Comparison of ENCODE assay signal across 8 mouse cellular contexts in genomic region chr6:90463228-90463862, GRCm38 (mm10). TPM values are rescaled to one million over a fixed set of nuclear protein-coding genes. Genes with fewer than 3 reads are reported as not detected.
DNase-seq lines count a peak whose midpoint lies in the region; ATAC-seq and TF ChIP-seq lines count a peak whose summit lies in the region.

No protein-coding gene starts in this region.

- peak overlapping the region; percentile 75 for H3K4me3 ChIP-seq in left cerebral cortex, adult 2 months

- TF ChIP-seq CTCF in left cerebral cortex, adult 2 months (IDR thresholded peaks at IDR 0.05) = no peak

- intact Hi-C loops in left cerebral cortex, adult 2 months (cut with DNase I) = loop anchor here (1.0 to 2.0 kb wide), 3 partner anchors 8 to 72 kb away; no protein-coding TSS in a partner anchor

- H3K27ac ChIP-seq in left cerebral cortex, adult 2 months = peak overlapping the region; percentile 96

- no peak for ATAC-seq in activated CD4-positive, CD25-positive, alpha-beta regulatory T cell, adult 4 months

- peak; percentile 94 to 95 for DNase-seq in adrenal gland, postnatal 36 days
- peak; percentile 82 for DNase-seq in embryo, embryonic 11 days
- DNase-seq in gastrocnemius, postnatal 25 days = peak; percentile 99
- DNase-seq in hindlimb bud, embryonic 11.5 days (ENCODE audit: extremely low spot score, low read depth, low spot score) = peak; percentile 24
- DNase-seq in left cerebral cortex, adult 2 months (ENCODE audit: extremely low spot score in 1 of 2, low spot score in 2 of 2) = peak; percentile 78 to 85
- peak; percentile 97 for DNase-seq in lung, postnatal 25 days (ENCODE audit: low spot score)
- DNase-seq in right cerebral cortex, postnatal 10 days (ENCODE audit: low spot score in 2 of 2) = peak; percentile 91 to 92

RNA-seq across cellular contexts. Expression of gene Klf15, which starts 1.0 kb away (rescaled TPM):
- total RNA-seq in adrenal gland, postnatal 36 days (2021) = 10 to 100 TPM; 31.8 to 35.7 TPM
- total RNA-seq in gastrocnemius, postnatal 25 days (2021) = 10 to 100 TPM; 29.8 to 33.3 TPM
- total RNA-seq in left cerebral cortex, adult 2 months (2021) = 10 to 100 TPM; 29.0 to 34.4 TPM
- polyA plus RNA-seq in activated CD4-positive, CD25-positive, alpha-beta regulatory T cell, adult 4 months (2017; shearing (Covaris generic)) = not detected

RNA-seq across cellular contexts. Expression of gene Aldh1l1, which starts 22.9 kb away (rescaled TPM):
- total RNA-seq in adrenal gland, postnatal 36 days (2021) = 100 to 1,000 TPM; 136 to 172 TPM
- total RNA-seq in gastrocnemius, postnatal 25 days (2021) = 1 to 10 TPM; 5.0 to 7.6 TPM
- 10 to 100 TPM; 62.6 to 66.0 TPM for total RNA-seq in left cerebral cortex, adult 2 months (2021)
- 1 to 10 TPM in 1 of 2 experiments, under 1 TPM in 1; 0.44 to 1.7 TPM for polyA plus RNA-seq in activated CD4-positive, CD25-positive, alpha-beta regulatory T cell, adult 4 months (2017; shearing (Covaris generic))

RNA-seq across cellular contexts. Expression of gene Cfap100, which starts 34.7 kb away (rescaled TPM):
- total RNA-seq in adrenal gland, postnatal 36 days (2021) = 1 to 10 TPM in 1 of 2 experiments, under 1 TPM in 1; 0.46 to 1.2 TPM
- 1 to 10 TPM; 1.0 to 1.1 TPM for total RNA-seq in gastrocnemius, postnatal 25 days (2021)
- 1 to 10 TPM; 4.5 to 6.5 TPM for total RNA-seq in left cerebral cortex, adult 2 months (2021)
- polyA plus RNA-seq in activated CD4-positive, CD25-positive, alpha-beta regulatory T cell, adult 4 months (2017; shearing (Covaris generic)) = under 1 TPM in 1 of 2 experiments, not detected in 1; 0.25 TPM

Comparison
In these comparisons a context has a peak if more than half of its experiments do, and no peak if none do; other contexts are left out.
1. DNase-seq: peak in every context shown above with its lines; median percentile 99 in gastrocnemius, postnatal 25 days; 97 in lung, postnatal 25 days; 94 in adrenal gland, postnatal 36 days; 92 in right cerebral cortex, postnatal 10 days; 82 in embryo, embryonic 11 days; 82 in left cerebral cortex, adult 2 months; 24 in hindlimb bud, embryonic 11.5 days.
2. RNA of gene Aldh1l1, which starts 22.9 kb away (total RNA-seq): 136 to 172 TPM in adrenal gland, postnatal 36 days and 62.6 to 66.0 TPM in left cerebral cortex, adult 2 months; 5.0 to 7.6 TPM in gastrocnemius, postnatal 25 days; every median in the first group is over 4 times any median in the second.